Mouse (Mus musculus) large intestine, adult 2 months (tissue): ENCODE data around the gene Ranbp3. TPM values are rescaled to one million over a fixed set of nuclear protein-coding genes. Genes with fewer than 3 reads are reported as not detected.
"Not testable (repeated sequence)": the region's sequence is repeated elsewhere in the genome, so short reads cannot be mapped to it uniquely, and the experiment has no call there.

Experiments used
- DNase-seq: peaks from one replicate; pipeline ENCODE4 v3.0.0-alpha.2; 2012; ENCODE audit warnings: low read depth, low spot score
- WGBS: fragments of 180-500 bp; shearing (Covaris S2); methylation state at CpG from one replicate; pipeline ENCODE4 v1.1.7; 2018; 5-methylcytosine and 5-hydroxymethylcytosine counted together
- polyA plus RNA-seq: library from polyadenylated mRNA; depleted of rRNA; stranded (reverse); fragments of >200 nt; gene quantifications from 2 replicates; pipeline ENCODE4 v1.2.3, GENCODE M21; 2012; rRNA removed

The Ranbp3 gene
- polyA plus RNA-seq, result 62.5 and 73.0 TPM in 2 replicates

GRCm38 (mm10) chr17:56672941-56673646 is at the start of gene Ranbp3:
Ranbp3 (plus strand) TSS chr17:56673294.
- peak; percentile 95 for DNase-seq
- WGBS, result under 1% methylated on average over 65 of the region's 66 CpGs

GRCm38 (mm10) chr17:56625495-56625894 is 47.6 kb upstream of the Ranbp3 start:
- no peak for DNase-seq

GRCm38 (mm10) chr17:56626260-56626659 is 46.8 kb upstream of the Ranbp3 start:
- under 1% methylated on average over 32 of the region's 32 CpGs for WGBS

More at GRCm38 (mm10) chr17:56625495-56625894, 47.6 kb upstream of the Ranbp3 start:
- WGBS, result 44% methylated on average over 3 of the region's 3 CpGs

GRCm38 (mm10) chr17:56626754-56627470 is 46.2 kb upstream of the Ranbp3 start, which contains the start of gene Lonp1:
Lonp1 (minus strand) TSS chr17:56626887.
- DNase-seq, result peak; percentile 96
- under 1% methylated on average over 51 of the region's 51 CpGs for whole genome bisulfite sequencing

More at GRCm38 (mm10) chr17:56626260-56626659, 46.8 kb upstream of the Ranbp3 start:
- DNase-seq, result no peak

- peak; percentile 37 for DNase-seq
- 11% methylated on average over 26 of the region's 26 CpGs for WGBS
Observed at GRCm38 (mm10) chr17:56627530-56628277, 45.4 kb upstream of the Ranbp3 start, which contains the start of gene Catsperd. Catsperd (plus strand) TSS chr17:56628143.

GRCm38 (mm10) chr17:56629800-56630781 is 43.0 kb upstream of the Ranbp3 start:
- not testable (repeated sequence) for DNase-seq
- 80% methylated on average over 27 of the region's 27 CpGs for WGBS

- 19% methylated on average over 4 of the region's 4 CpGs for WGBS
- DNase-seq, result no peak
Observed at GRCm38 (mm10) chr17:56631807-56632206, 41.3 kb upstream of the Ranbp3 start.

- 83% methylated on average over 6 of the region's 6 CpGs for WGBS
- no peak for DNase-seq
Observed at GRCm38 (mm10) chr17:56634023-56634422, 39.1 kb upstream of the Ranbp3 start.

GRCm38 (mm10) chr17:56643237-56643636 is 29.9 kb upstream of the Ranbp3 start:
- DNase-seq, result no peak
- WGBS, result 76% methylated on average over 4 of the region's 4 CpGs

- no peak for DNase-seq
- WGBS, result 33% methylated on average over 13 of the region's 13 CpGs
Observed at GRCm38 (mm10) chr17:56647546-56647945, 25.5 kb upstream of the Ranbp3 start.

- DNase-seq, result no peak
- 14% methylated on average over 10 of the region's 10 CpGs for WGBS
Observed at GRCm38 (mm10) chr17:56651801-56652200, 21.3 kb upstream of the Ranbp3 start.

GRCm38 (mm10) chr17:56654771-56655170 is 18.3 kb upstream of the Ranbp3 start:
- 58% methylated on average over 2 of the region's 2 CpGs for WGBS
- no peak for DNase-seq

GRCm38 (mm10) chr17:56655311-56655710 is 17.8 kb upstream of the Ranbp3 start:
- WGBS, result 69% methylated on average over 3 of the region's 3 CpGs
- DNase-seq, result no peak

- no peak for DNase-seq
- 81% methylated on average over 6 of the region's 6 CpGs for WGBS
Observed at GRCm38 (mm10) chr17:56656171-56656570, 16.9 kb upstream of the Ranbp3 start.

- 60% methylated on average over 3 of the region's 3 CpGs for WGBS
- no peak for DNase-seq
Observed at GRCm38 (mm10) chr17:56663659-56664058, 9.4 kb upstream of the Ranbp3 start.

- 11% methylated on average over 10 of the region's 10 CpGs for WGBS
- DNase-seq, result no peak
Observed at GRCm38 (mm10) chr17:56664333-56664732, 8.8 kb upstream of the Ranbp3 start.

- 62% methylated on average over 4 of the region's 4 CpGs for WGBS
- no peak for DNase-seq
Observed at GRCm38 (mm10) chr17:56666384-56666783, 6.7 kb upstream of the Ranbp3 start.

GRCm38 (mm10) chr17:56667591-56667990 is 5.5 kb upstream of the Ranbp3 start:
- WGBS, result 81% methylated on average over 3 of the region's 3 CpGs
- DNase-seq, result no peak
